Mouse (Mus musculus) brain, adult 10 weeks (tissue): ENCODE data around the gene Mief2. TPM values are rescaled to one million over a fixed set of nuclear protein-coding genes. Genes with fewer than 3 reads are reported as not detected.

Experiments
- polyA plus RNA-seq: library from polyadenylated mRNA; stranded (reverse); fragments of 350-450 nt; fragmentation: Illumina TruSeq; extraction: RNeasy Lipid Tissue Mini Kit (QIAGEN cat#74804); gene quantifications from one replicate; pipeline ENCODE4 v1.2.3, GENCODE M21; 2015; ENCODE audit warnings: low read depth, low replicate concordance

Mief2 gene
- polyA plus RNA-seq = 17.7 TPM

GRCm38 (mm10) chr11:60728260-60728761 lies at the start of gene Mief2:
Gene Mief2, plus strand, starts transcription at chr11:60728398.

GRCm38 (mm10) chr11:60699524-60700075 lies 28.6 kb upstream of the Mief2 start, which contains the start of gene Llgl1:
Gene Llgl1, plus strand, starts transcription at chr11:60699723.

GRCm38 (mm10) chr11:60726601-60727391 lies 1.4 kb upstream of the Mief2 start, which contains the start of gene Flii:
Gene Flii, minus strand, starts transcription at chr11:60727263.

GRCm38 (mm10) chr11:60776829-60777740 lies 48.9 kb downstream of the Mief2 start, which contains the start of the genes Top3a and Smcr8:
Gene Top3a, minus strand, starts transcription at chr11:60777365.
Gene Smcr8, plus strand, starts transcription at chr11:60777524.

Other genes starting within 250 kb of the Mief2 start
- 25.1 TPM for gene Alkbh5, start 192.0 kb upstream of the Mief2 start, polyA plus RNA-seq
- gene Llgl1, start 28.7 kb upstream of the Mief2 start, polyA plus RNA-seq = 29.4 TPM
- 48.0 TPM for gene Flii, start 1.1 kb upstream of the Mief2 start, polyA plus RNA-seq
- gene Top3a, start 49.0 kb downstream of the Mief2 start, polyA plus RNA-seq = 3.8 TPM
- 17.5 TPM for gene Smcr8, start 49.1 kb downstream of the Mief2 start, polyA plus RNA-seq
- 4.7 TPM for gene Shmt1, start 83.3 kb downstream of the Mief2 start, polyA plus RNA-seq
- 35.8 TPM for gene Dhrs7b, start 102.2 kb downstream of the Mief2 start, polyA plus RNA-seq
- gene Tmem11, start 150.9 kb downstream of the Mief2 start, polyA plus RNA-seq = 45.2 TPM
- 6.5 TPM for gene Natd1, start 186.4 kb downstream of the Mief2 start, polyA plus RNA-seq
- 14.5 TPM for gene Map2k3, start 203.6 kb downstream of the Mief2 start, polyA plus RNA-seq